Mouse (Mus musculus) embryonic facial prominence, embryonic 14.5 days (tissue): ENCODE results near the gene Myo1d. TPM values are rescaled to one million over a fixed set of nuclear protein-coding genes. Genes with fewer than 3 reads are reported as not detected.

ENCODE experiments used
- ATAC-seq: fragments of 200-750 bp; cut with Nextera tagmentation; 2 replicates; pipeline ENCODE4 v1.8.0; 2017; ENCODE audit warnings: low read depth, moderate number of reproducible peaks, moderate TSS enrichment
- DNase-seq: peaks from one replicate; pipeline ENCODE4 v3.0.0-alpha.2; 2015; ENCODE audit warnings: low spot score
- H3K27ac ChIP-seq: fragments of 300-500 bp; sonication (generic); replicated peaks from 2 replicates; pipeline ENCODE4 v1.5.1; 2014; ENCODE audit warnings: low read depth, mild to moderate bottlenecking, low read length, moderate library complexity
- H3K27me3 ChIP-seq: fragments of 300-500 bp; sonication (generic); replicated peaks from 2 replicates; pipeline ENCODE4 v1.6.1; 2014; ENCODE audit warnings: low read length; ENCODE audit not compliant: control insufficient read depth, insufficient read depth
- H3K36me3 ChIP-seq: fragments of 300-500 bp; sonication (generic); 2 replicates; pipeline ENCODE4 v1.6.1; 2014; ENCODE audit warnings: low read length, mixed read lengths; ENCODE audit not compliant: control insufficient read depth, insufficient read depth
- H3K4me1 ChIP-seq: fragments of 300-500 bp; sonication (generic); 2 replicates; pipeline ENCODE4 v1.6.1; 2014; ENCODE audit warnings: antibody characterized with exemption, low read length; ENCODE audit not compliant: control insufficient read depth, insufficient read depth
- H3K4me2 ChIP-seq: fragments of 300-500 bp; sonication (generic); 2 replicates; pipeline ENCODE4 v1.6.1; 2014; ENCODE audit warnings: low read depth, mild to moderate bottlenecking, low read length, moderate library complexity, mixed read lengths
- H3K4me3 ChIP-seq: fragments of 300-500 bp; sonication (generic); 2 replicates; pipeline ENCODE4 v1.5.1; 2014; ENCODE audit warnings: low read depth, mild to moderate bottlenecking, low read length
- H3K9ac ChIP-seq: fragments of 300-500 bp; sonication (generic); 2 replicates; pipeline ENCODE4 v1.6.1; 2014; ENCODE audit warnings: low read depth, mild to moderate bottlenecking, low read length, moderate library complexity, mixed read lengths
- H3K9me3 ChIP-seq: fragments of 300-500 bp; sonication (generic); 2 replicates; pipeline ENCODE4 v1.6.1; 2016; ENCODE audit warnings: low read length; ENCODE audit not compliant: control insufficient read depth
- WGBS: fragments of 180-500 bp; shearing (Covaris S2); extraction: QIAGEN DNeasy Blood & Tissue Kit; methylation state at CpG from one replicate; pipeline ENCODE4 v1.1.7; 2014; 5-methylcytosine and 5-hydroxymethylcytosine counted together
- polyA plus RNA-seq: library from polyadenylated mRNA; unstranded; fragments of >200 nt; fragmentation: Nextera tagmentation; extraction: Ambion mirVana; gene quantifications from 2 replicates; pipeline ENCODE4 v1.2.1, GENCODE M21; 2014

Myo1d gene
- polyA plus RNA-seq, 1 experiment from 2014 or later, result 10.7 TPM

- WGBS, result 42% methylated on average over 10 of the region's 10 CpGs
- DNase-seq (peak; percentile 16), ATAC-seq (no peak)
- Histone ChIP-seq H3K27ac (peak overlapping the region; percentile 68), H3K27me3 (no peaks in the 10 kb centered on the region), H3K9me3 (no peaks in the 10 kb centered on the region), H3K4me2 (0 out of 2 replicates have a peak overlapping the region, but pooled peaks have one; percentile 7), H3K9ac (no peak overlapping the region), H3K36me3 (no peaks in the 10 kb centered on the region), H3K4me3 (no peak overlapping the region), H3K4me1 (peaks cover 13% of the 10 kb centered on the region; the same call in 1 of the 2 replicates)
Observed at GRCm38 (mm10) chr11:80550264-80550663, 229.6 kb downstream of the Myo1d start.

GRCm38 (mm10) chr11:80549854-80550253 is 230.0 kb downstream of the Myo1d start:
- Histone ChIP-seq H3K4me3 (no peak overlapping the region), H3K4me2 (0 out of 2 replicates have a peak overlapping the region, but pooled peaks have one; percentile 7), H3K27me3 (no peaks in the 10 kb centered on the region), H3K27ac (peak overlapping the region; percentile 68; the same call in 1 of the 2 replicates), H3K9me3 (no peaks in the 10 kb centered on the region), H3K4me1 (peaks cover 13% of the 10 kb centered on the region; the same call in 1 of the 2 replicates), H3K9ac (no peak overlapping the region), H3K36me3 (no peaks in the 10 kb centered on the region)
- WGBS, result 37% methylated on average over 6 of the region's 6 CpGs
- ATAC-seq (no peak), DNase-seq (peak; percentile 31)

GRCm38 (mm10) chr11:80546233-80546632 is 233.6 kb downstream of the Myo1d start:
- Histone ChIP-seq H3K4me3 (no peak overlapping the region), H3K36me3 (no peaks in the 10 kb centered on the region), H3K4me1 (peaks cover 13% of the 10 kb centered on the region; the same call in 1 of the 2 replicates), H3K9ac (no peak overlapping the region), H3K27me3 (no peaks in the 10 kb centered on the region), H3K27ac (no peak overlapping the region), H3K4me2 (no peak overlapping the region), H3K9me3 (no peaks in the 10 kb centered on the region)
- no peak for DNase-seq
- 57% methylated on average over 2 of the region's 2 CpGs for WGBS
- ATAC-seq, result no peak

- WGBS, result 67% methylated on average over 4 of the region's 4 CpGs
- H3K4me3 ChIP-seq, result no peak overlapping the region
- no peak overlapping the region for H3K9ac ChIP-seq
- H3K36me3 ChIP-seq, result no peaks in the 10 kb centered on the region
- no peaks in the 10 kb centered on the region for H3K27me3 ChIP-seq
- H3K27ac ChIP-seq, result no peak overlapping the region
- ATAC-seq, result no peak
- H3K9me3 ChIP-seq, result no peaks in the 10 kb centered on the region
- no peaks in the 10 kb centered on the region for H3K4me1 ChIP-seq
- no peak for DNase-seq
- H3K4me2 ChIP-seq, result no peak overlapping the region
Observed at GRCm38 (mm10) chr11:80539056-80539455, 240.8 kb downstream of the Myo1d start.

GRCm38 (mm10) chr11:80532966-80533365 is 246.9 kb downstream of the Myo1d start:
- WGBS, result 13% methylated on average over 1 of the region's 1 CpGs
- no peak overlapping the region for H3K9ac ChIP-seq
- no peaks in the 10 kb centered on the region for H3K27me3 ChIP-seq
- no peak for ATAC-seq
- no peak overlapping the region for H3K4me3 ChIP-seq
- no peaks in the 10 kb centered on the region for H3K36me3 ChIP-seq
- H3K4me2 ChIP-seq, result no peak overlapping the region
- no peaks in the 10 kb centered on the region for H3K9me3 ChIP-seq
- no peaks in the 10 kb centered on the region for H3K4me1 ChIP-seq
- no peak overlapping the region for H3K27ac ChIP-seq
- DNase-seq, result no peak

GRCm38 (mm10) chr11:80529149-80529548 is 250.7 kb downstream of the Myo1d start:
- Histone ChIP-seq H3K4me3 (no peak overlapping the region), H3K27me3 (no peaks in the 10 kb centered on the region), H3K27ac (no peak overlapping the region), H3K4me2 (no peak overlapping the region), H3K4me1 (no peaks in the 10 kb centered on the region), H3K9me3 (no peaks in the 10 kb centered on the region), H3K9ac (no peak overlapping the region), H3K36me3 (no peaks in the 10 kb centered on the region)
- DNase-seq (no peak), ATAC-seq (no peak)
- 72% methylated on average over 8 of the region's 8 CpGs for WGBS

- Histone ChIP-seq H3K4me1 (peaks cover 5% of the 10 kb centered on the region; the same call in 1 of the 2 replicates), H3K27me3 (no peaks in the 10 kb centered on the region), H3K4me2 (no peak overlapping the region), H3K9me3 (no peaks in the 10 kb centered on the region), H3K9ac (no peak overlapping the region), H3K36me3 (no peaks in the 10 kb centered on the region), H3K4me3 (no peak overlapping the region), H3K27ac (no peak overlapping the region)
- ATAC-seq (no peak), DNase-seq (no peak)
Observed at GRCm38 (mm10) chr11:80527697-80528096, 252.1 kb downstream of the Myo1d start.

GRCm38 (mm10) chr11:80524213-80524612 is 255.6 kb downstream of the Myo1d start:
- 86% methylated on average over 5 of the region's 5 CpGs for WGBS
- no peak overlapping the region for H3K4me3 ChIP-seq
- H3K4me1 ChIP-seq, result peaks cover 5% of the 10 kb centered on the region; the same call in 1 of the 2 replicates
- no peak overlapping the region for H3K27ac ChIP-seq
- no peak for DNase-seq
- no peaks in the 10 kb centered on the region for H3K9me3 ChIP-seq
- H3K9ac ChIP-seq, result no peak overlapping the region
- H3K36me3 ChIP-seq, result no peaks in the 10 kb centered on the region
- ATAC-seq, result no peak
- H3K4me2 ChIP-seq, result no peak overlapping the region
- no peaks in the 10 kb centered on the region for H3K27me3 ChIP-seq

- Histone ChIP-seq H3K4me3 (no peak overlapping the region), H3K9me3 (no peaks in the 10 kb centered on the region), H3K9ac (no peak overlapping the region), H3K27ac (no peak overlapping the region), H3K4me2 (no peak overlapping the region), H3K36me3 (no peaks in the 10 kb centered on the region), H3K27me3 (no peaks in the 10 kb centered on the region), H3K4me1 (peaks cover 13% of the 10 kb centered on the region)
- WGBS, result 61% methylated on average over 4 of the region's 4 CpGs
- no peak for DNase-seq
- no peak for ATAC-seq
Observed at GRCm38 (mm10) chr11:80523410-80523809, 256.4 kb downstream of the Myo1d start.
